Mouse (Mus musculus) embryonic facial prominence, embryonic 11.5 days (tissue): ENCODE measurements around the gene Gm13694. TPM values are rescaled to one million over a fixed set of nuclear protein-coding genes. Genes with fewer than 3 reads are reported as not detected.
"Not testable (repeated sequence)": the region's sequence is repeated elsewhere in the genome, so short reads cannot be mapped to it uniquely, and the experiment has no call there.

Experiments
- ATAC-seq: fragments of 200-750 bp; cut with Nextera tagmentation; replicated peaks from 2 replicates; pipeline ENCODE4 v1.8.0; 2017; ENCODE audit warnings: low read depth; ENCODE audit not compliant: insufficient number of reproducible peaks, low FRiP score, low TSS enrichment
- DNase-seq: peaks from one replicate; pipeline ENCODE4 v3.0.0-alpha.2; 2015; ENCODE audit warnings: low spot score
- H3K27ac ChIP-seq: fragments of 300-500 bp; sonication (generic); replicated peaks from 2 replicates; pipeline ENCODE4 v1.5.1; 2014; ENCODE audit warnings: mild to moderate bottlenecking, low read depth, low read length, control low read depth
- H3K27me3 ChIP-seq: fragments of 300-500 bp; sonication (generic); 2 replicates; pipeline ENCODE4 v1.6.1; 2014; ENCODE audit warnings: mild to moderate bottlenecking, low read length, moderate library complexity, mixed read lengths; ENCODE audit not compliant: control insufficient read depth, insufficient read depth
- H3K36me3 ChIP-seq: fragments of 300-500 bp; sonication (generic); replicated peaks from 2 replicates; pipeline ENCODE4 v1.6.1; 2014; ENCODE audit warnings: low read depth, mild to moderate bottlenecking, low read length, moderate library complexity, mixed read lengths; ENCODE audit not compliant: control insufficient read depth, insufficient read depth
- H3K4me1 ChIP-seq: fragments of 300-500 bp; sonication (generic); 2 replicates; pipeline ENCODE4 v1.6.1; 2014; ENCODE audit warnings: low read length, mixed read lengths; ENCODE audit not compliant: control insufficient read depth, insufficient read depth
- H3K4me2 ChIP-seq: fragments of 300-500 bp; sonication (generic); 2 replicates; pipeline ENCODE4 v1.6.1; 2014; ENCODE audit warnings: low read depth, mild to moderate bottlenecking, control low read depth, low read length, moderate library complexity
- H3K4me3 ChIP-seq: fragments of 300-500 bp; sonication (generic); 2 replicates; pipeline ENCODE4 v1.5.1; 2014; ENCODE audit warnings: low read depth, low read length, control low read depth
- H3K9ac ChIP-seq: fragments of 300-500 bp; sonication (generic); replicated peaks from 2 replicates; pipeline ENCODE4 v1.6.1; 2014; ENCODE audit warnings: mild to moderate bottlenecking, control low read depth, low read length
- H3K9me3 ChIP-seq: fragments of 300-500 bp; sonication (generic); replicated peaks from 2 replicates; pipeline ENCODE4 v1.6.1; 2016; ENCODE audit warnings: mild to moderate bottlenecking, low read length, inconsistent platforms, mixed read lengths; ENCODE audit not compliant: control insufficient read depth
- WGBS: fragments of 180-500 bp; shearing (Covaris S2); extraction: QIAGEN DNeasy Blood & Tissue Kit; methylation state at CpG from one replicate; pipeline ENCODE4 v1.1.7; 2014; 5-methylcytosine and 5-hydroxymethylcytosine counted together
- polyA plus RNA-seq: library from polyadenylated mRNA; unstranded; fragments of >200 nt; fragmentation: Nextera tagmentation; extraction: Ambion mirVana; gene quantifications from 2 replicates; pipeline ENCODE4 v1.2.1, GENCODE M21; 2014

Gm13694 gene
- polyA plus RNA-seq = not detected in 2 replicates

- not testable (repeated sequence) for H3K9ac ChIP-seq, H3K4me2 ChIP-seq, H3K4me3 ChIP-seq, DNase-seq, ATAC-seq, H3K9me3 ChIP-seq, H3K36me3 ChIP-seq, H3K27ac ChIP-seq, H3K27me3 ChIP-seq, H3K4me1 ChIP-seq
- no CpG with 5 or more reads among the region's 6 CpGs for WGBS
These were observed at the start of gene Gm13694 for GRCm38 (mm10) chr2:83978633-83979032. TSS of gene Gm13694 (plus strand) at chr2:83978933.

GRCm38 (mm10) chr2:83929478-83930088 is 49.1 kb upstream of the Gm13694 start:
- Histone ChIP-seq H3K36me3 (no peaks in the 10 kb centered on the region), H3K4me3 (no peak overlapping the region), H3K9me3 (no peaks in the 10 kb centered on the region), H3K4me2 (no peak overlapping the region), H3K27ac (no peak overlapping the region), H3K27me3 (no peaks in the 10 kb centered on the region), H3K4me1 (no peaks in the 10 kb centered on the region), H3K9ac (no peak overlapping the region)
- ATAC-seq (no peak), DNase-seq (no peak)
- 28% methylated on average over 2 of the region's 2 CpGs for WGBS

- Histone ChIP-seq H3K9ac (no peak within 1 kb of the TSS), H3K36me3 (no peaks in the 10 kb centered on the region), H3K4me2 (peak within 1 kb of the TSS; percentile 46), H3K4me1 (no peaks in the 10 kb centered on the region), H3K9me3 (no peaks in the 10 kb centered on the region), H3K27ac (no peak within 1 kb of the TSS), H3K27me3 (no peaks in the 10 kb centered on the region), H3K4me3 (peak within 1 kb of the TSS; percentile 20)
- ATAC-seq (peak; percentile 96), DNase-seq (peak; percentile 83)
- under 1% methylated on average over 20 of the region's 20 CpGs for WGBS
These were observed 37.8 kb upstream of the Gm13694 start, which contains the start of gene Zswim2 for GRCm38 (mm10) chr2:83940931-83941361. TSS of gene Zswim2 (minus strand) at chr2:83941228.

GRCm38 (mm10) chr2:83941378-83941777 is 37.4 kb upstream of the Gm13694 start:
- H3K4me2 ChIP-seq = peak overlapping the region; percentile 46; the same call in 1 of the 2 replicates

GRCm38 (mm10) chr2:83941792-83942191 is 36.9 kb upstream of the Gm13694 start:
- Histone ChIP-seq H3K4me2 (no peak overlapping the region), H3K9ac (no peak overlapping the region), H3K4me3 (no peak overlapping the region), H3K27ac (no peak overlapping the region), H3K4me1 (no peaks in the 10 kb centered on the region), H3K27me3 (no peaks in the 10 kb centered on the region), H3K9me3 (no peaks in the 10 kb centered on the region), H3K36me3 (no peaks in the 10 kb centered on the region)
- DNase-seq = no peak
- WGBS = 68% methylated on average over 4 of the region's 4 CpGs
- no peak for ATAC-seq

More at GRCm38 (mm10) chr2:83941378-83941777, 37.4 kb upstream of the Gm13694 start:
- no peaks in the 10 kb centered on the region for H3K9me3 ChIP-seq
- H3K4me1 ChIP-seq = no peaks in the 10 kb centered on the region
- no peak overlapping the region for H3K9ac ChIP-seq
- H3K36me3 ChIP-seq = no peaks in the 10 kb centered on the region
- no peak overlapping the region for H3K27ac ChIP-seq
- 43% methylated on average over 3 of the region's 3 CpGs for WGBS
- no peaks in the 10 kb centered on the region for H3K27me3 ChIP-seq
- no peak overlapping the region for H3K4me3 ChIP-seq
- ATAC-seq (no peak), DNase-seq (no peak)

- not testable (repeated sequence) for ATAC-seq, H3K36me3 ChIP-seq, H3K4me2 ChIP-seq, H3K9ac ChIP-seq, H3K27ac ChIP-seq, H3K4me1 ChIP-seq, H3K27me3 ChIP-seq, H3K4me3 ChIP-seq, DNase-seq, H3K9me3 ChIP-seq
- WGBS = no CpG with 5 or more reads among the region's 6 CpGs
These were observed 23.3 kb upstream of the Gm13694 start, which contains the start of gene Gm13698 for GRCm38 (mm10) chr2:83955393-83955792. TSS of gene Gm13698 (plus strand) at chr2:83955693.

GRCm38 (mm10) chr2:83961203-83961602 is 17.5 kb upstream of the Gm13694 start, which contains the start of gene Gm13693:
TSS of gene Gm13693 (plus strand) at chr2:83961503.
- not testable (repeated sequence) for H3K4me2 ChIP-seq, H3K9me3 ChIP-seq, H3K9ac ChIP-seq, H3K27me3 ChIP-seq, H3K27ac ChIP-seq, H3K4me1 ChIP-seq, DNase-seq, H3K4me3 ChIP-seq, H3K36me3 ChIP-seq, ATAC-seq
- no CpG with 5 or more reads among the region's 6 CpGs for WGBS

GRCm38 (mm10) chr2:83967013-83967412 is 11.7 kb upstream of the Gm13694 start, which contains the start of gene Gm13695:
TSS of gene Gm13695 (plus strand) at chr2:83967313.
- ATAC-seq, H3K9me3 ChIP-seq, H3K36me3 ChIP-seq, H3K4me3 ChIP-seq, H3K4me1 ChIP-seq, H3K27me3 ChIP-seq, DNase-seq, H3K27ac ChIP-seq, H3K4me2 ChIP-seq, H3K9ac ChIP-seq: not testable (repeated sequence)
- no CpG with 5 or more reads among the region's 6 CpGs for WGBS
